Mouse (Mus musculus): Measurements from ENCODE around the gene Smurf2.
A peak's percentile ranks its signal among the peaks of the same experiment; 100 is the strongest.

DNA sequence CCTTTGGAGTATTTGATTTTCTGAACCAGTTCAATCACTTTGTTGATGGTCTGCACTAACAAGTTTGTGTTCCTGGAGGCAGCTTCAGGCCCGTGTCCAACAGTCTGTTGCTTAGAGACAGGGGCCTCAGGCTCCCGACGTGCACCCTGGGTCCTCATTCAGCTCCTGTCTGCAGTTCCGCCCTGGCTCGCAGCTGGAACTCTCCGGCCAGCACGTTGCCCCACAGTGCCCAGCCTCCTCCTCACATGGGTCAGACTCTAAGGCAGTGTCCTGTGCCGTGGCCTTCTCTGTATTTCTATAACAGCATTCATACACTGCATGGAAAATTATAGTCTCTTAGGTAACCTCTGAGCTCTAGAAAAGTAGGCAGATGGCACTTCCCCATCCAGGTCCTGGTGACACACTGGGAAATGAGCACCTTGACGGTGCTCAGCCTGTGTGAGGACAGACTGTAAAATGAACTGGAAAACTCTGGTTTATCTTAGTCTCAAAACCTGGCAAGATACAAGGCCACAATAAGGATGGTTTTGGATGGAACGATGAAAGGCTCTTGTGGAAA lies 118.4 kb downstream of the Smurf2 start:
- TF ChIP-seq CTCF (IDR thresholded peaks at IDR 0.05; ENCODE audit: control insufficient read depth, insufficient read depth, insufficient replicate concordance, low read depth, low read length), result no peak
- 0 out of 2 replicates have a peak, but pooled peaks have one; percentile 23 for TF ChIP-seq POLR2A (IDR thresholded peaks at IDR 0.05; ENCODE audit: control insufficient read depth, low read depth, low read length)

All from testis, adult 2 months (tissue).